Mouse (Mus musculus) left cerebral cortex, postnatal 4 days (tissue): ENCODE results near the gene Spata13. TPM values are rescaled to one million over a fixed set of nuclear protein-coding genes. Genes with fewer than 3 reads are reported as not detected.

Experiments used
- total RNA-seq, 2 experiments: library from RNA; stranded (reverse); gene quantifications; 2 replicates each; pipeline ENCODE4 v1.2.3; 2021

Spata13 gene
- total RNA-seq, 2 experiments from 2014 or later: 19.2 to 22.3 TPM

Other genes starting within 250 kb of the Spata13 start
- under 1 TPM in 1 of 2 experiments, not detected in 1; 0.20 TPM for gene C1qtnf9, start 134.1 kb downstream of the Spata13 start, total RNA-seq
- 10 to 100 TPM; 23.3 to 25.3 TPM for gene Mipep, start 150.6 kb downstream of the Spata13 start, total RNA-seq